Mouse (Mus musculus) adrenal gland, postnatal 10 days (tissue): ENCODE measurements around the gene Wdr61. TPM values are rescaled to one million over a fixed set of nuclear protein-coding genes. Genes with fewer than 3 reads are reported as not detected.

ENCODE experiments used
- DNase-seq: peaks from one replicate; pipeline ENCODE4 v3.0.0; 2021; ENCODE audit warnings: mixed read lengths
- long read RNA-seq, 2 experiments: library from polyadenylated mRNA; stranded (forward); transcript quantifications; one replicate each; pipeline ENCODE4 v2.0.0; 2021
- total RNA-seq, 2 experiments: library from RNA; stranded (reverse); gene quantifications; 2 replicates each; pipeline ENCODE4 v1.2.3; 2021

Wdr61 gene
- 10 to 100 TPM; 74.9 to 78.8 TPM for total RNA-seq
- long read RNA-seq, experiment 1, transcript Wdr61-203 (11 exons, 1,290 nt), result minor isoform, 28 of 139 reads
- long read RNA-seq, experiment 1, transcript Wdr61-201 (11 exons, 1,187 nt), result major isoform, 38 of 139 reads
- long read RNA-seq, experiment 1, partial matches to known transcripts, result 62 of 139 reads
- long read RNA-seq, experiment 1, other reads (novel, unspliced or antisense), result 9 of 139 reads
- long read RNA-seq, experiment 2, transcript Wdr61-201 (11 exons, 1,187 nt), result major isoform, 20 of 62 reads
- long read RNA-seq, experiment 2, transcript Wdr61-203 (11 exons, 1,290 nt), result minor isoform, 18 of 62 reads
- long read RNA-seq, experiment 2, partial matches to known transcripts, result 17 of 62 reads
- long read RNA-seq, experiment 2, other reads (novel, unspliced or antisense), result 7 of 62 reads

GRCm38 (mm10) chr9:54733921-54734638, at the start of gene Wdr61:
Gene Wdr61, minus strand, starts transcription at chr9:54734519.
- DNase-seq, result peak; percentile 100

GRCm38 (mm10) chr9:54784003-54784402, 49.7 kb upstream of the Wdr61 start:
- DNase-seq, result no peak

- DNase-seq, result no peak
Measured at GRCm38 (mm10) chr9:54782504-54782903, 48.2 kb upstream of the Wdr61 start.

- no peak for DNase-seq
Measured at GRCm38 (mm10) chr9:54779280-54779679, 45.0 kb upstream of the Wdr61 start.

GRCm38 (mm10) chr9:54776451-54776982, 42.2 kb upstream of the Wdr61 start:
- no peak for DNase-seq

- no peak for DNase-seq
Measured at GRCm38 (mm10) chr9:54770140-54770780, 35.9 kb upstream of the Wdr61 start.

- DNase-seq, result no peak
Measured at GRCm38 (mm10) chr9:54765336-54766085, 31.2 kb upstream of the Wdr61 start.

GRCm38 (mm10) chr9:54764561-54765217, 30.4 kb upstream of the Wdr61 start, which contains the start of gene Crabp1:
Gene Crabp1, plus strand, starts transcription at chr9:54764748.
- DNase-seq, result peak; percentile 28

- no peak for DNase-seq
Measured at GRCm38 (mm10) chr9:54764091-54764490, 29.8 kb upstream of the Wdr61 start.

- DNase-seq, result no peak
Measured at GRCm38 (mm10) chr9:54759592-54759991, 25.3 kb upstream of the Wdr61 start.

GRCm38 (mm10) chr9:54752944-54753295, 18.6 kb upstream of the Wdr61 start:
- DNase-seq, result no peak

- DNase-seq, result no peak
Measured at GRCm38 (mm10) chr9:54752201-54752943, 18.1 kb upstream of the Wdr61 start.

GRCm38 (mm10) chr9:54751684-54752083, 17.4 kb upstream of the Wdr61 start:
- no peak for DNase-seq

- no peak for DNase-seq
Measured at GRCm38 (mm10) chr9:54750215-54750981, 16.1 kb upstream of the Wdr61 start.

GRCm38 (mm10) chr9:54745740-54746370, 11.5 kb upstream of the Wdr61 start:
- no peak for DNase-seq

- DNase-seq, result no peak
Measured at GRCm38 (mm10) chr9:54743891-54744290, 9.6 kb upstream of the Wdr61 start.

- DNase-seq, result peak; percentile 70
Measured at GRCm38 (mm10) chr9:54738376-54738775, 4.1 kb upstream of the Wdr61 start.

GRCm38 (mm10) chr9:54736284-54736701, 2.0 kb upstream of the Wdr61 start:
- DNase-seq, result peak; percentile 54

- no peak for DNase-seq
Measured at GRCm38 (mm10) chr9:54734639-54735252, 427 bp upstream of the Wdr61 start.
